Mouse (Mus musculus) kidney, postnatal 0 days (tissue): Measurements from ENCODE around the gene Ssh2. TPM values are rescaled to one million over a fixed set of nuclear protein-coding genes. Genes with fewer than 3 reads are reported as not detected.

ENCODE experiments used
- ATAC-seq: fragments of 200-750 bp; cut with Nextera tagmentation; replicated peaks from 2 replicates; pipeline ENCODE4 v1.8.0; 2017; ENCODE audit warnings: low read depth, moderate number of reproducible peaks, moderate TSS enrichment, moderate library complexity; ENCODE audit not compliant: low FRiP score
- DNase-seq: peaks from one replicate; pipeline ENCODE4 v3.0.0-alpha.2; 2016; ENCODE audit warnings: low spot score
- H3K27ac ChIP-seq: fragments of 300-500 bp; sonication (generic); 2 replicates; pipeline ENCODE4 v1.5.1; 2014; ENCODE audit warnings: mild to moderate bottlenecking
- H3K27me3 ChIP-seq: fragments of 300-500 bp; sonication (generic); 2 replicates; pipeline ENCODE4 v1.6.1; 2014; ENCODE audit warnings: low read length, mixed read lengths; ENCODE audit not compliant: insufficient read depth
- H3K36me3 ChIP-seq: fragments of 300-500 bp; sonication (generic); 2 replicates; pipeline ENCODE4 v1.6.1; 2014; ENCODE audit warnings: low read length, mixed read lengths; ENCODE audit not compliant: insufficient read depth
- H3K4me1 ChIP-seq: fragments of 300-500 bp; sonication (generic); replicated peaks from 2 replicates; pipeline ENCODE4 v1.6.1; 2014; ENCODE audit warnings: antibody characterized with exemption, low read length, mixed read lengths; ENCODE audit not compliant: insufficient read depth
- H3K4me2 ChIP-seq: fragments of 300-500 bp; sonication (generic); 2 replicates; pipeline ENCODE4 v1.6.1; 2014; ENCODE audit warnings: mild to moderate bottlenecking, low read length, moderate library complexity, mixed read lengths
- H3K4me3 ChIP-seq: fragments of 300-500 bp; sonication (generic); replicated peaks from 2 replicates; pipeline ENCODE4 v1.5.1; 2014; ENCODE audit warnings: low read depth, low read length
- H3K9ac ChIP-seq: fragments of 300-500 bp; sonication (generic); 2 replicates; pipeline ENCODE4 v1.6.1; 2014; ENCODE audit warnings: low read depth, low read length
- H3K9me3 ChIP-seq: fragments of 300-500 bp; sonication (generic); replicated peaks from 2 replicates; pipeline ENCODE4 v1.6.1; 2016; ENCODE audit warnings: low read length, inconsistent platforms, mixed read lengths
- CTCF ChIP-seq: IDR thresholded peaks from 2 replicates; pipeline ENCODE4 v1.5.1; 2016; ENCODE audit warnings: antibody characterized with exemption, low read depth, mild to moderate bottlenecking, moderate library complexity
- WGBS: fragments of 180-500 bp; shearing (Covaris S2); extraction: QIAGEN DNeasy Blood & Tissue Kit; methylation state at CpG from one replicate; pipeline ENCODE4 v1.1.7; 2014; 5-methylcytosine and 5-hydroxymethylcytosine counted together
- polyA plus RNA-seq: library from polyadenylated mRNA; unstranded; fragments of >200 nt; fragmentation: Nextera tagmentation; extraction: Ambion mirVana; gene quantifications from 2 replicates; pipeline ENCODE4 v1.2.1, GENCODE M21; 2015

Ssh2 gene
- polyA plus RNA-seq, 1 experiment from 2014 or later = 3.9 TPM

GRCm38 (mm10) chr11:77367541-77368270, 151.6 kb downstream of the Ssh2 start:
- 90% methylated on average over 9 of the region's 9 CpGs for WGBS
- Histone ChIP-seq H3K36me3 (0 out of 2 replicates have a peak, but pooled peaks cover 3% of the 10 kb centered on the region), H3K4me2 (no peak overlapping the region), H3K27ac (no peak overlapping the region), H3K4me3 (no peak overlapping the region), H3K9me3 (no peaks in the 10 kb centered on the region), H3K4me1 (no peaks in the 10 kb centered on the region), H3K9ac (no peak overlapping the region), H3K27me3 (no peaks in the 10 kb centered on the region)
- no peak for ATAC-seq
- TF ChIP-seq CTCF = no peak
- DNase-seq = no peak

- WGBS = 74% methylated on average over 2 of the region's 2 CpGs
- no peak for ATAC-seq
- TF ChIP-seq CTCF = no peak
Measured at GRCm38 (mm10) chr11:77369188-77369840, 153.2 kb downstream of the Ssh2 start.

GRCm38 (mm10) chr11:77369841-77370191, 153.7 kb downstream of the Ssh2 start:
- no peak overlapping the region for H3K4me2 ChIP-seq
- 63% methylated on average over 2 of the region's 2 CpGs for WGBS
- DNase-seq (no peak), ATAC-seq (no peak)
- H3K36me3 ChIP-seq = 0 out of 2 replicates have a peak, but pooled peaks cover 3% of the 10 kb centered on the region
- no peak for TF ChIP-seq CTCF
- no peak overlapping the region for H3K9ac ChIP-seq
- H3K4me1 ChIP-seq = no peaks in the 10 kb centered on the region
- H3K27ac ChIP-seq = no peak overlapping the region
- H3K4me3 ChIP-seq = no peak overlapping the region
- no peaks in the 10 kb centered on the region for H3K27me3 ChIP-seq
- no peaks in the 10 kb centered on the region for H3K9me3 ChIP-seq

More at GRCm38 (mm10) chr11:77369188-77369840, 153.2 kb downstream of the Ssh2 start:
- DNase-seq = no peak
- no peak overlapping the region for H3K4me3 ChIP-seq
- H3K9me3 ChIP-seq = no peaks in the 10 kb centered on the region
- H3K27ac ChIP-seq = no peak overlapping the region
- H3K27me3 ChIP-seq = no peaks in the 10 kb centered on the region
- H3K36me3 ChIP-seq = 0 out of 2 replicates have a peak, but pooled peaks cover 3% of the 10 kb centered on the region
- no peak overlapping the region for H3K4me2 ChIP-seq
- no peaks in the 10 kb centered on the region for H3K4me1 ChIP-seq
- no peak overlapping the region for H3K9ac ChIP-seq

GRCm38 (mm10) chr11:77371088-77371487, 155.0 kb downstream of the Ssh2 start:
- H3K9me3 ChIP-seq = no peaks in the 10 kb centered on the region
- H3K4me2 ChIP-seq = no peak overlapping the region
- H3K36me3 ChIP-seq = 0 out of 2 replicates have a peak, but pooled peaks cover 3% of the 10 kb centered on the region
- TF ChIP-seq CTCF = no peak
- H3K27me3 ChIP-seq = no peaks in the 10 kb centered on the region
- WGBS = 77% methylated on average over 3 of the region's 3 CpGs
- no peak overlapping the region for H3K4me3 ChIP-seq
- no peak overlapping the region for H3K9ac ChIP-seq
- no peak for ATAC-seq
- no peak for DNase-seq
- H3K27ac ChIP-seq = no peak overlapping the region
- no peaks in the 10 kb centered on the region for H3K4me1 ChIP-seq

- H3K27me3 ChIP-seq = no peaks in the 10 kb centered on the region
- H3K4me2 ChIP-seq = no peak overlapping the region
- no peaks in the 10 kb centered on the region for H3K9me3 ChIP-seq
- H3K36me3 ChIP-seq = 0 out of 2 replicates have a peak, but pooled peaks cover 2% of the 10 kb centered on the region
- H3K4me3 ChIP-seq = no peak overlapping the region
- no peak overlapping the region for H3K27ac ChIP-seq
- H3K4me1 ChIP-seq = no peaks in the 10 kb centered on the region
- TF ChIP-seq CTCF = no peak
- no peak overlapping the region for H3K9ac ChIP-seq
- ATAC-seq (no peak), DNase-seq (no peak)
Measured at GRCm38 (mm10) chr11:77371696-77372095, 155.6 kb downstream of the Ssh2 start.

GRCm38 (mm10) chr11:77372196-77372904, 156.3 kb downstream of the Ssh2 start:
- 64% methylated on average over 8 of the region's 8 CpGs for WGBS
- H3K4me1 ChIP-seq = no peaks in the 10 kb centered on the region
- no peak overlapping the region for H3K4me2 ChIP-seq
- H3K27ac ChIP-seq = no peak overlapping the region
- DNase-seq (peak; percentile 33), ATAC-seq (no peak)
- no peak for TF ChIP-seq CTCF
- no peak overlapping the region for H3K9ac ChIP-seq
- H3K4me3 ChIP-seq = no peak overlapping the region
- H3K9me3 ChIP-seq = no peaks in the 10 kb centered on the region
- no peaks in the 10 kb centered on the region for H3K36me3 ChIP-seq
- H3K27me3 ChIP-seq = no peaks in the 10 kb centered on the region
